In genomic region chr12:116773344-116773743, GRCm38 (mm10) we compare ENCODE assay signal across 16 mouse cellular contexts.
"Had no signal": no experiment of that assay in that cellular context is flagged by ENCODE, and none has a peak within 500 bp of the region (broad histone marks: within the 10 kb centered on the region; RNA-seq: fewer than 3 reads in every experiment).

No protein-coding gene starts in this region.

- DNase-seq: liver, postnatal 0 days; lung, adult 2 months; lung, postnatal 10 days; thymus, adult 2 months; thymus, postnatal 25 days; thymus, postnatal 4 days had no signal

- H3K9ac ChIP-seq: liver, embryonic 15.5 days; liver, postnatal 0 days; lung, embryonic 15.5 days; midbrain, embryonic 13.5 days; midbrain, embryonic 15.5 days; neural tube, embryonic 12.5 days; stomach, embryonic 15.5 days had no signal

- H3K27ac ChIP-seq: liver, embryonic 15.5 days; lung, embryonic 15.5 days; macrophage; midbrain, embryonic 13.5 days; midbrain, embryonic 15.5 days; neural tube, embryonic 12.5 days; stomach, embryonic 15.5 days; stomach, postnatal 0 days had no signal

- H3K27me3 ChIP-seq: liver, embryonic 15.5 days; lung, embryonic 15.5 days; megakaryocyte, embryonic 14.5 days; midbrain, embryonic 13.5 days; midbrain, embryonic 15.5 days; neural tube, embryonic 12.5 days; stomach, embryonic 15.5 days had no signal

- H3K9me3 ChIP-seq: liver, embryonic 15.5 days; lung, embryonic 15.5 days; midbrain, embryonic 13.5 days; midbrain, embryonic 15.5 days; neural tube, embryonic 12.5 days; stomach, embryonic 15.5 days had no signal

- H3K4me1 ChIP-seq: liver, embryonic 15.5 days; lung, embryonic 15.5 days; megakaryocyte, embryonic 14.5 days; stomach, embryonic 15.5 days had no signal

- H3K4me2 ChIP-seq: liver, embryonic 15.5 days; lung, embryonic 15.5 days; midbrain, embryonic 11.5 days; midbrain, embryonic 13.5 days; midbrain, embryonic 15.5 days; neural tube, embryonic 12.5 days; stomach, embryonic 15.5 days had no signal

- H3K36me3 ChIP-seq: liver, embryonic 15.5 days; lung, embryonic 15.5 days; midbrain, embryonic 13.5 days; midbrain, embryonic 15.5 days; neural tube, embryonic 12.5 days; stomach, embryonic 15.5 days had no signal

- ATAC-seq: liver, postnatal 0 days; midbrain, embryonic 13.5 days; midbrain, embryonic 15.5 days had no signal

- H3K4me3 ChIP-seq: liver, embryonic 15.5 days; lung, embryonic 15.5 days; megakaryocyte, embryonic 14.5 days; midbrain, embryonic 13.5 days; midbrain, embryonic 15.5 days; neural tube, embryonic 12.5 days; stomach, embryonic 15.5 days had no signal
